Mouse (Mus musculus) left cerebral cortex, postnatal 4 days (tissue): ENCODE measurements around the gene Arfip2. TPM values are rescaled to one million over a fixed set of nuclear protein-coding genes. Genes with fewer than 3 reads are reported as not detected.

Experiments used
- DNase-seq: peaks from one replicate; pipeline ENCODE4 v3.0.0-alpha.2; 2022
- intact Hi-C: fragments of 180-260 bp; cut with DNase I; formaldehyde crosslinking; loops from one replicate; pipeline ENCODE4 v1.15.1; 2025
- total RNA-seq, 2 experiments: library from RNA; stranded (reverse); gene quantifications; 2 replicates each; pipeline ENCODE4 v1.2.3; 2021

The Arfip2 gene
- total RNA-seq: 10 to 100 TPM; 77.0 to 77.8 TPM

- peak; percentile 95 for DNase-seq
- intact Hi-C loops: no loop called here
These were observed at the start of gene Arfip2, which contains the start of gene Gm45799 for GRCm38 (mm10) chr7:105640233-105640893. TSS of gene Arfip2 (minus strand) at chr7:105640416. TSS of gene Gm45799 (plus strand) at chr7:105640552.

DNA sequence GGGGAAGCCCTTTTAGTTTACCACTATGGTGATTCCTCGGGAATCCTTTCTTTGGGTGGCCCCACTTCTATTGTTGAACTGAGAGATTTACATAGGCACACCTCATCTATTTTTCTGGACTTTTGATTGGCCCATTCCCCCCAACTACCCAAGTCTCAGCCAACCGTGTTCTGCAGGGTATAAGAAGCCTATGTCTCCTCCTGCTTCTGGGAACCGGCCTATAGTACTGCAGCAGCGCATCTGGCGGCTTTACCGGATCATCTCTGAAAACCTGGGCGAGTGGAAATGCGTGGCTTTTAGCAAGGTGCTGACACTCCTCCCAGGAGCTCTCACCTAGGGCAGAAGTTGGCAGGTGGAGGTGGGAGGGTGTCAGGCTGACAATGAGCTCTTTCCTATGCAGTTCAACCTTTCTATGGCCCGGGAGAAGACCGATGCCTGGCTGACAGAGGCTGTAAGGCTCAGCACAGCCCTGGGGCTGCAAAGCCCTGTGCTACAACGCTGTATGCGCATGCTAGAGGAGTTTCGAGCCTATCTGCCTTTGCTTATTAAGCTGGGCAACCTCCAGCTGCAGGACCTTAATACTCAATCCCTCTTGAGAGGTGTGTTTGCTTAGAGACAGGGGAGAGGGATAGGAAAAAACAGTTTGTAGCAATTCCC is 45.5 kb upstream of the Arfip2 start:
- intact Hi-C loops: no loop called here
- DNase-seq: no peak

- DNase-seq: peak; percentile 51
- intact Hi-C loops: no loop called here
These were observed 10.6 kb upstream of the Arfip2 start, which contains the start of gene Dnhd1 for GRCm38 (mm10) chr7:105650639-105651435. TSS of gene Dnhd1 (plus strand) at chr7:105650827.

- intact Hi-C loops: no loop called here
These were observed 1.7 kb upstream of the Arfip2 start for GRCm38 (mm10) chr7:105641936-105642335.

GRCm38 (mm10) chr7:105640894-105641255 is 659 bp upstream of the Arfip2 start:
- DNase-seq: peak; percentile 27
- intact Hi-C loops: no loop called here

More at GRCm38 (mm10) chr7:105641936-105642335, 1.7 kb upstream of the Arfip2 start:
- no peak for DNase-seq

GRCm38 (mm10) chr7:105639756-105640155 is 460 bp downstream of the Arfip2 start, which contains the start of gene Timm10b:
TSS of gene Timm10b (plus strand) at chr7:105640056.
- no peak for DNase-seq
- intact Hi-C loops: loop anchor here (10.0 kb wide), 1 partner anchor 165 kb away; no protein-coding TSS in a partner anchor

DNA sequence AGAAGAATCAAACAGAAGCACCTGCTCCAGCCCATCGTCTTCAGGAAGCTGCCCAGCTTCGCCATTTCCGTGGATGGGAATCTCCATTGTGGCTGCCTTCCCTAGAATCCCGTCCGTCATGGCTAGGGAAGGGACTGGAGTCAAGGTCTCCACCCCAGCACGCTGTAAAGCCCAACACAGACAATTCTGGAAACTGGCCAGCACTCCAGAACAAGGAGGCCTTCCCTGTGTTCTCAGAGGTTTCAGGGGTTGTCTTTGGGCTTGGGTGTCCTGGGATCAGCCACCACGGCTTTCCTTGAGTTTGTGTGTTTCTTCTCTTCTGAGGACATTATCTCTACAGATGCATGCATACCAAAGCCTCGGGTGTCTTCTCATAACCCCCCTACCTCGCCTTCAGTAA is 912 bp downstream of the Arfip2 start:
- intact Hi-C loops: loop anchor here (10.0 kb wide), 1 partner anchor 165 kb away; no protein-coding TSS in a partner anchor
- DNase-seq: no peak

DNA sequence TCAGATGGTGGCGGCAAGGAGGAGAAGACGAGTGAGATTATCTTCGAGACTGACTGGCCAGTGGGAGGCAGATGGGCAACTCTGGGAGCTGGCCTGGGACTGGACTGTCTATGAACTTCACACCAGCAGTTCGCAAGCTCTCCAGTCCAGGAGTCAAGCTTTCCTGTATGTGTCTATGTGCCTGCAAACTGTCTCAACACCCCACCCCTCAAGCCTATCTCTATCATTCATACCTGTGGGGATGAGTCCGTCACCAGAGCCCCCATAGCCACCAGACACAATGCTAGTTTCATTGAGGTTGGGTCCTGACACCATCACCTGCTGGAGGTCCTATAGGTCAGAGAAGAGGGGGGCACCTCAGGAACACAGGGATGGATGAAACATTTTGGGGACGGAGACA is 1.4 kb downstream of the Arfip2 start:
- DNase-seq: no peak
- intact Hi-C loops: loop anchor here (10.0 kb wide), 1 partner anchor 166 kb away; no protein-coding TSS in a partner anchor

DNA sequence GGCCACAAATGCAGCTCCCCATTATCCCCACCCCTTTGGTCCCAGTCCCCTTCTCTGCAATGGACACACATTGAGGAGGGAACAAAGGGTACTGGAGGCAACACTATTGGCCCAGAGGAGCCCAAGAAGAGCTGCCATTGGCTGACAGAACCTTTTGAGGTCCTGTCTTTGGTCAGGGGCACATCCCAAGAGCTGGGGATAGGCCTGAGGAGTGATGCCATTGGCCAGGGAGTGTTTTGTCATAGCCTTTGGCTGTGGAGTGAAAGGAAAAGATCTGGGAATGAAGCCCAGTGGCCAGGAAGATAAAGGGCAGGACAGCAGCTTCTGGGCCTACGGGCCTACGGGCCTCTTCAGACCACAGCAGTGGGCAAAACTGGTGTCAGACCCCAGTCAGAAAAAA is 4.5 kb downstream of the Arfip2 start:
- intact Hi-C loops: loop anchor here (10.0 kb wide), 1 partner anchor 169 kb away; no protein-coding TSS in a partner anchor
- DNase-seq: no peak

DNA sequence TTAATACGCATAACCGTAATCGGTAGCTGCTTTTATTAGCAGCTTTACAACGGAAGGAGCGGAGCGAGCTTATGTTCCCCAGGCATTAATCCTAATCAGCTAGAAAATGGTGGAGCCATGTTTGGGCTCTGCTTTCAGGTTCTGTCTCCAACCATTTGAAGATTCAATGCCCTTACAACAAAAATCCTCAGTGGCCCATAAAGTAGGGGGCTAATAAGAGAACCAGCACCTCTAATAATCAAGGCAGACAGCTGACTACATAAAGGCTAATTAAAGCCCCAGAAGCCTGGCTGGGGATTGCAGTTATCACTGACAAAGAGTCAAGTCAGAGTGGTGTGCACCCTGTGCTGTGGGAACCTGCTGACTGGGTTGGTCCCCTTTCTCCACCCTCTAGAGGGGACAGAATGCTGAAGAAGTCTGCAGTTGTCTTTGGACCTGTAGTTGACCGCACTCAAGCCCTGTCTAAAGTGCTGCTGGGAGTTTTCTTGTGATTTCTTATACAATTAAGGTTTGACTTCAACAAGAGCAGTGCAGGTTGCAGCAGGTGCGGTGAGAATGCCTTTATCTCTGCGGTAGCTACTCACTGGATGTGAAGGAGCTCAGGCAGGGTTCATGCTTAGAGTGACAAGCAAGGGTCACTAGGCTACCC is 5.8 kb downstream of the Arfip2 start:
- intact Hi-C loops: loop anchor here (5.0 to 10.0 kb wide), 2 partner anchors 82 to 170 kb away; partner anchors contain the start of gene Smpd1
- DNase-seq: no peak

DNA sequence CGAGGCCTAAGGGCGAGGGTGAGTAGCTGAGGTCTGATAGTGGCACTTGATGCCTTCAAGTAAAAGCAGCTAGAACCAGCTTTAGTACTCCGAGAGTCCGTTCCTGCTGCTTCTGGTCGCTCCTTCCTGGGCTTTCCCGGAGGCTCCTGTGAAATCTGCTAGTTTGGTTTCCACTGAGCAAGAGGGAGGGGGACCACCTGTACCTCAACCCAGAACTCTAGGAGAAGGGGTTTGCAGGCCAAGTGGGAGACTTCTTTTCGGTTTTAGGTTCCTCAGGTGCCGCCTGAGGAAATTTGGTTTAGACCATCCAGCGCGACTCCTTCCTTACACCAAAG is 6.4 kb downstream of the Arfip2 start:
- intact Hi-C loops: loop anchor here (5.0 to 10.0 kb wide), 2 partner anchors 81 to 171 kb away; partner anchors contain the start of gene Smpd1
- no peak for DNase-seq

GRCm38 (mm10) chr7:105633127-105633800 is 7.0 kb downstream of the Arfip2 start, which contains the start of gene Trim3:
TSS of gene Trim3 (minus strand) at chr7:105633571.
- intact Hi-C loops: loop anchor here (5.0 to 10.0 kb wide), 2 partner anchors 81 to 172 kb away; partner anchors contain the start of gene Smpd1
- DNase-seq: peak; percentile 95

GRCm38 (mm10) chr7:105632551-105632972 is 7.7 kb downstream of the Arfip2 start:
- intact Hi-C loops: loop anchor here (5.0 to 10.0 kb wide), 2 partner anchors 80 to 172 kb away; partner anchors contain the start of gene Smpd1
- no peak for DNase-seq

GRCm38 (mm10) chr7:105628633-105629032 is 11.6 kb downstream of the Arfip2 start:
- intact Hi-C loops: no loop called here
- DNase-seq: peak; percentile 82

- intact Hi-C loops: no loop called here
- DNase-seq: no peak
These were observed 14.8 kb downstream of the Arfip2 start for GRCm38 (mm10) chr7:105625397-105625796.

- no peak for DNase-seq
- intact Hi-C loops: no loop called here
These were observed 18.4 kb downstream of the Arfip2 start for GRCm38 (mm10) chr7:105621646-105622292.

- intact Hi-C loops: no loop called here
- DNase-seq: no peak
These were observed 19.2 kb downstream of the Arfip2 start for GRCm38 (mm10) chr7:105621053-105621452.

- intact Hi-C loops: no loop called here
These were observed 20.5 kb downstream of the Arfip2 start for GRCm38 (mm10) chr7:105619701-105620100.

GRCm38 (mm10) chr7:105617810-105618209 is 22.4 kb downstream of the Arfip2 start:
- intact Hi-C loops: no loop called here
- DNase-seq: no peak

More at GRCm38 (mm10) chr7:105619701-105620100, 20.5 kb downstream of the Arfip2 start:
- DNase-seq: no peak
